Comparison of ENCODE assay signal across 34 mouse cellular contexts in the genomic region with DNA sequence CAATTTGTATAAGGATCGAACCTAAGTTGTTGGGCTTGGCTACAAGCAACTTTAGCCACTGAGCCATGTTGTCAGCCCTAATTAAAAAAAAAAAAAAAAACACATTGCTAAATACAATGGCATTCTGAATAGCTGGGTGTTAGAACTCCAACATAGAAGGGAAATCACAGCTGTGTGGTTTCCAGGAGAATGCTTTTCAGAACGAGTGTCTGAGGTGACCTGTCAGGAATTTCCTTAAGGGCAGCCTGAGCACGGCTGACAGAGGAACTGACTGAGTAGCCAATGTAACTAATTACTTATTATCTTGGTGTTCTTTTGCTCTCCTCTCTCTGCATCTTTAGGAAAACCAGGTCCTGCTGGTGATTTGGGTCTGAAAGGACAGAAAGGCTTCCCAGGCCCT.
"Had no signal": no experiment of that assay in that cellular context is flagged by ENCODE, and none has a peak within 500 bp of the region (broad histone marks: within the 10 kb centered on the region; RNA-seq: fewer than 3 reads in every experiment).

No protein-coding gene starts in this region.

- H3K4me2 ChIP-seq: heart, embryonic 11.5 days; heart, embryonic 12.5 days; heart, embryonic 13.5 days; heart, embryonic 15.5 days; hindbrain, embryonic 12.5 days; hindbrain, embryonic 13.5 days; hindbrain, embryonic 14.5 days; hindbrain, embryonic 15.5 days; intestine, embryonic 15.5 days; kidney, embryonic 15.5 days had no signal

- H3K9me3 ChIP-seq: heart, embryonic 10.5 days; heart, embryonic 12.5 days; heart, embryonic 13.5 days; heart, embryonic 15.5 days; hindbrain, embryonic 10.5 days; hindbrain, embryonic 12.5 days; hindbrain, embryonic 13.5 days; hindbrain, embryonic 15.5 days; intestine, embryonic 15.5 days; kidney, embryonic 15.5 days had no signal

- H3K27ac ChIP-seq: heart, embryonic 10.5 days; heart, embryonic 13.5 days; heart, embryonic 15.5 days; hindbrain, embryonic 10.5 days; hindbrain, embryonic 12.5 days; hindbrain, embryonic 13.5 days; hindbrain, embryonic 14.5 days; hindbrain, embryonic 15.5 days; hindbrain, postnatal 0 days; intestine, embryonic 15.5 days; kidney, embryonic 15.5 days; kidney, postnatal 0 days; layer of hippocampus, adult 2 months; left cerebral cortex, adult 2 months had no signal

- H3K27me3 ChIP-seq: heart, embryonic 12.5 days; heart, embryonic 13.5 days; heart, embryonic 15.5 days; hindbrain, embryonic 12.5 days; hindbrain, embryonic 15.5 days; intestine, embryonic 15.5 days; kidney, embryonic 15.5 days had no signal

- H3K9ac ChIP-seq: heart, embryonic 12.5 days; heart, embryonic 13.5 days; heart, embryonic 15.5 days; hindbrain, embryonic 12.5 days; hindbrain, embryonic 13.5 days; hindbrain, embryonic 14.5 days; hindbrain, embryonic 15.5 days; intestine, embryonic 15.5 days; kidney, embryonic 15.5 days had no signal

- H3K4me1 ChIP-seq: heart, embryonic 10.5 days; heart, embryonic 12.5 days; heart, embryonic 13.5 days; heart, embryonic 15.5 days; hindbrain, embryonic 12.5 days; hindbrain, embryonic 13.5 days; hindbrain, embryonic 15.5 days; intestine, embryonic 15.5 days; kidney, embryonic 15.5 days had no signal

- DNase-seq: heart, postnatal 10 days; heart, postnatal 14 days; heart, postnatal 36 days; heart, postnatal 4 days; kidney, adult 11 months; kidney, adult 18-20 months; kidney, adult 8-10 months; kidney, adult 9 months; kidney, postnatal 10 days; kidney, postnatal 25 days; kidney, postnatal 36 days; kidney, postnatal 4 days; layer of hippocampus, adult 9-11 months; layer of hippocampus, postnatal 36 days had no signal

- H3K4me3 ChIP-seq: heart, embryonic 10.5 days; heart, embryonic 12.5 days; heart, embryonic 13.5 days; heart, embryonic 15.5 days; hindbrain, embryonic 10.5 days; hindbrain, embryonic 12.5 days; hindbrain, embryonic 13.5 days; hindbrain, embryonic 15.5 days; intestine, embryonic 15.5 days; kidney, embryonic 15.5 days; layer of hippocampus, adult 2 months; left cerebral cortex, adult 2 months had no signal

- ATAC-seq: hindbrain, embryonic 16.5 days; hindbrain, postnatal 0 days; inflammation-experienced regulatory T-cells, adult 6 months; intestine, embryonic 15.5 days; intestine, embryonic 16.5 days; intestine, postnatal 0 days had no signal

- H3K36me3 ChIP-seq: heart, embryonic 10.5 days; heart, embryonic 12.5 days; heart, embryonic 13.5 days; heart, embryonic 15.5 days; hindbrain, embryonic 10.5 days; hindbrain, embryonic 12.5 days; hindbrain, embryonic 13.5 days; hindbrain, embryonic 15.5 days; intestine, embryonic 15.5 days; kidney, embryonic 15.5 days had no signal
